Mouse (Mus musculus): ENCODE measurements around the gene Cldn15.

DNA sequence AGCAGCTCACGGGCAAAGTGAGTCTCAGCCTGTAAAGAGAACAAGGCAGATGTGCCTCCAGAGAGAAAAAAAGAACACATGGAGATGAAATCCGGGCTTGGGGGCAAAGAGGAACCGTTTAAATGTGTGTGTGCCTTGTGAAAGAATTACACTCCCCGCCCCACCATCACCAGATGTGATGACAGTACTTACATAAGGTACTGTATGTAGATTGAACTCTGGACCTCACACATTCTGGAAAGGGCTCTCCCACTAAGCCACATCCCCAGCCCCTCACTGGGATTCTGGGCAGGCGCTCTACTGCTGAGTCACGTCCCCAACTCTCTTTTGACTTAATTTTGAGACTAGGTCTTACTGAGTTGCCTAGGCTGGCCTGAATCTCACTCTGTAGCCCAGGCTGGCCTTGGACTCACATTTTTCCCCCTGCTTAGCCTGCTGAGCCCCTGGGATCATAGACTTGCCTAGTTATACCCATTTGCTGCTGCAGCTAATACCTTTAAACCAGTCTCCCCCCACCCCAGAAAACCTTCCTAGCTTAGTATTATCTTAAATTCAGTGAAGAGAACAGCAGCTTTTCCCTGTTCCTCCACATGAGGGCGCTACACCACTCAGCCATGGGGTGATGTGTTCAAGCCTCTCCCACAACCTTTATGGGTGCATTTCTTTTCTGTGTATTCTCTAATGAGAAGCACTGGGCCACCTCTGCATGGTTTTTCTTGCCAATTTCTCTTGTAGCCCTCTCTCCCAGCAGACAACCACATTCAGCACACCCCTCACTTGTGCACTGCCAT lies 30.3 kb upstream of the Cldn15 start:
- TF ChIP-seq USF1 (IDR thresholded peaks at IDR 0.05; ENCODE audit: low read depth, low read length) = no peak
- no peak for TF ChIP-seq TBP (conservative IDR thresholded peaks at IDR 0.05; ENCODE audit: low read depth, low read length)
- no peak for TF ChIP-seq MYC (IDR thresholded peaks at IDR 0.05; ENCODE audit: low read depth, low read length)
- TF ChIP-seq ETS1 (conservative IDR thresholded peaks at IDR 0.05; ENCODE audit: low read depth, low read length) = no peak
- no peak for TF ChIP-seq TCF12 (IDR thresholded peaks at IDR 0.05; ENCODE audit: low read depth, low read length)
- TF ChIP-seq CTCF (conservative IDR thresholded peaks at IDR 0.05 in 1 of 2, IDR thresholded peaks at IDR 0.05 in 1 of 2; ENCODE audit: low read depth in 2 of 2, low read length in 2 of 2) = peak; percentile 64 to 66; a peak in 3 of 4 replicates
- TF ChIP-seq POLR2A (IDR thresholded peaks at IDR 0.05; ENCODE audit: low read depth, low read length) = no peak
- TF ChIP-seq MAX (IDR thresholded peaks at IDR 0.05; ENCODE audit: low read length) = no peak
- no peak for TF ChIP-seq MXI1 (IDR thresholded peaks at IDR 0.05; ENCODE audit: low read depth, low read length)
- peak; percentile 36 for TF ChIP-seq SMC3 (IDR thresholded peaks at IDR 0.05; ENCODE audit: low read depth, low read length)
- no peak for TF ChIP-seq EP300 (IDR thresholded peaks at IDR 0.05; ENCODE audit: low read length)
- TF ChIP-seq POLR2AphosphoS2 (IDR thresholded peaks at IDR 0.05; ENCODE audit: low read depth, low read length) = no peak
